Mouse (Mus musculus) heart, adult 9 months (tissue): ENCODE data around the gene Tmem131.
A peak's percentile ranks its signal among the peaks of the same experiment; 100 is the strongest.
"Not testable (repeated sequence)": the region's sequence is repeated elsewhere in the genome, so short reads cannot be mapped to it uniquely, and the experiment has no call there.

Experiments used
- DNase-seq, 2 experiments: peaks; one replicate each; pipeline ENCODE4 v3.0.0; 2022; ENCODE audit warnings: low spot score in 2 of 2

Gene Tmem131

GRCm38 (mm10) chr1:36835593-36835992 is 107.9 kb downstream of the Tmem131 start:
- no peak for DNase-seq

- DNase-seq = no peak
Observed at GRCm38 (mm10) chr1:36834090-36834489, 109.4 kb downstream of the Tmem131 start.

DNA sequence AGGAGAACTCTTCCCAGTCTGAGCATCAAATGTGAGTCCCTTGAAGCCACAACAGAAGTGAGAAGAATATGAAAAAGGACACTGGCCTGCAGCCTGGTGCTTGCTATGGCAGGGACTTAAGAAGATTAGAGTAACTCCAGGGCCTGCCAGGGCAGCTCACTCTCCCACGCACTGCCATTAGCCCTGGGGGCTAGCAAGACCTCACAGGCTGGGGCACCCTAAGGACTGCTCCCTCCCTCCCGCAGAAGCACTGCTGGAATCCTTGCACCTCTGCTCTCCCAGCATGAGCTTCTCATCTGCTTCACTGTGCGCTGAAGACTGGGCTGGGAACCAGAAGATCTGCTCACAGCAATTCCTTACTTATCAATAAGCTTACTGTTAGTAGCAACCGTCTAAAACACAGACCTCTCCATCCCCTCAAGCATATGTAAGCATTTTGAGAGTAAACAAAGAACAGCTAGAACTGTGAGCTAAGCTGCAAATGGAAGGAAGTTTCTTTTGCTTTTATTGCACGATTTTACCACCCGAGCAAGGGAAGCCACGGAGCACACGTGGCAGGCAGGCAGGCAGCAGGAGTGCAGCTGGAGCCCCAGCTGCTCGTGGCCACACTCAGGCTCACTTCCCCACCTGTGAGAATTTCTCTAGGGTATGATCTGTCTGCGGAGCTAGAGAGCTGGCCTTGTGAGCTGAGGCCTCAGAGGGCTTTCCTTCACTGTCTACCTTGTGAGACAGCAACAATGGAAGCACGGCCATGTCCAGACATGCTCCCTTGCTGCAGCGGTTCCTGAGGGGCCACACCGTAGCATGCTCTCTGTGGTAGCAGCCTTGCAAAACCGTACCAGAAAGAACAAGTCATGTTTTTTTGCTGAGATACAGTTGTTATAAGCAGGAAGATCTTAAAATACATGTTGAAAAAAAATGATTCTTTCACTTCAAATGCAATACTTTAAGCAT is 112.3 kb downstream of the Tmem131 start:
- DNase-seq = no peak

DNA sequence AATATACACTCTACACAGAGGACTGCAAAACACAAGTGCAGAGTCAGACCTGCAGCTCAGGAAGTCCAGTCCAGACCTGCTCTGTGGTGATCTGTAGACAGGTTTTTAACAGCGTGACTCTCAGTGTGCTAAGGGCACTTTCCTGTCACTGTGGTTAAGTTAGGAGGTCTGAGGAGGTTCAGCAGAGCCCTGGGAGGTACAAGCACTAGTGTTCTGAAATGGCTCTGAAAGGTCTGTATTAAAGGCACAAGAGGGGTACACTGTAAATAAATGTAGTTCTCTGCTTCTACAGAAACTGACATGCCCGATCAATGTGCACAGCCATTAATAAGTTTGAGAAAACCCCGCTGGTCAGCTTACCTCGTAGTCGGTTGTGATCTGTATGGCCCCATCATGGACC is 119.1 kb downstream of the Tmem131 start:
- DNase-seq = no peak

- DNase-seq = not testable (repeated sequence)
Observed at GRCm38 (mm10) chr1:36821918-36822317, 121.5 kb downstream of the Tmem131 start.

- peak in 1 of 2 experiments; percentile 12 for DNase-seq
Observed at GRCm38 (mm10) chr1:36815166-36815565, 128.3 kb downstream of the Tmem131 start.

DNA sequence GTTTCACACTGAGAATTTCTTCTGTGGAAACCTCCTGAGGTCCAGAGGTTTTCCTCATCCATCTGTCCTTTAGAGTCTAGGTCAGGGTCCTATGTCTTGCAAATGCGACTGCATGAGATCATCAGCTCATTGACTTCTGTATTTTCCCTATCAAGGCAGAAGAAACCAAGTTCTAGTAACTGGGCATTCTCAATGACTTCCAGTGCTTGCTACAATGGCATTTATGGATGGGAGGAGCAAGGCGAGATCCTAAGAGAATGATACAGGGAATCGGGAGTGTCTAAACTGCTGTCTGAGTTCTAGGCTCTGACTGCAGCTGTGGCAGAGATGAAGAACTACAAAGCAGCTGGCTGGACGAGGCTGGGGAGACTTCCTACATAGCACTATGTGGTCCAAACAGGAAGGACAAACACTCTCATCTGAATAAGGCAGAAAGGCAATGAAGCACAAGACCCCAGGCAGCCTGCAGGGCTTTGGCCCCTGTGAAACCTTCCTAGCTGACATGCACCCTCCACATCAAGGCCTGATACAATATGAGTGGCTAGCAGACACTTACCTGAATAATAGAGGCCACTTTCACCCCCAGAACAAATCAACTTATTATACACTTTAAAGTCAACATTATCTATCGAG is 129.1 kb downstream of the Tmem131 start:
- no peak for DNase-seq

GRCm38 (mm10) chr1:36813415-36813814 is 130.1 kb downstream of the Tmem131 start:
- no peak for DNase-seq

GRCm38 (mm10) chr1:36811806-36812205 is 131.7 kb downstream of the Tmem131 start:
- no peak for DNase-seq

DNA sequence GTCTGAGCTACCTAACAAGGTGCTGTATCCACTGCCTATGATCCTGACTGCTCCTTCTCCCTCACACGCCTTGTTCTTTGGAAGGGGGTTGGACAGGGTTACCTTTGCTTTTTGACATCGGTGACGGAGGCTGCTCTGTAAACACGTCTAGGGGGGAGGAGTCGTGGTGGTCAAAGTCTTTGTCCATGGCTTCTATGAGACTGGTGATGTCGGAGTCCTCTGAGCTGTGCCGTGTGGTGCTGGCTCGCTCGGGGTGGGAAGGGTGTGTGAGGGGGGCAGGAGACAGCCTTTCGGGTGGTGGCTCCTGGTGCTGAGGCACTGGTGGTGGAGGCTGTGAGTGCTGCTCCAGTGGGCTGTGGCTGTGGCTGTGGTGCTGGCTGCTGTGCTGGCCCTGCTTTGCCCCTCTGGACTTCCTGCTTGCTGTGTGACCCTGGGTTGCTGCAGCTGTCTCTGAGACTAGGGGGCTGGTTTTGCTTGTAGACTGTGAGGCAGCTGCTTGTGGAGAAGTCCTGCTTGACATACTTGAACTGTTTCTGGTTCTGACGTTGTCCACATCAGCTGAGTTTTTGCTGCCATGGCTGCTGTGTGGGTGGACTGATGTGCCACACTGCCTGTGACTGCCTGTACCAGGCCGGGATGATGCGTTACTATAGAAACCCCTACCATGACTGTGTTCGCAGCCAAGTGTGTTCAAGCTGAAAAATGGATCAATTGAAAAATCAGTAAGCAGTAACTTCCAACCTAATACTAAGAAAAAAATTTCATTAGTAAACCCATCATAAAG is 135.5 kb downstream of the Tmem131 start:
- DNase-seq = no peak

DNA sequence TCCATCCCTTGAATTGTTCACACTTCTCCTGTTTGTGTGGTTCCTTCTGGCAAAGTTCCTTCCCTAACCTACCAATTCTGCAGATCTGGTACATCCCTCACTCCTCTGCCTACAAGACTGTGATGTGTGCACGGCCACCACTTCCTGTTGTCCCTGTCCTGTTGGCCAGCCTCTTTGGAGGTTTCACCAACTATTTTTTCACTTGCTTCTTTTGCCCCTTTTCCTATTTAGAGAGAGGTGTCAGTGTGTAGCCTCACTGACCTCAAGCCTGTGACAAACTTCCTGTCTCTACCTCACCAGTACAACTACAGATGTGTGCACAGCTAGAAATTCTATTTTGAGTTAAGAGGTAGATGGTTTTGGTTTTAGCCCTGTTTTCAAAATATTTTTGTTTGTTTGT is 136.4 kb downstream of the Tmem131 start:
- DNase-seq = no peak

DNA sequence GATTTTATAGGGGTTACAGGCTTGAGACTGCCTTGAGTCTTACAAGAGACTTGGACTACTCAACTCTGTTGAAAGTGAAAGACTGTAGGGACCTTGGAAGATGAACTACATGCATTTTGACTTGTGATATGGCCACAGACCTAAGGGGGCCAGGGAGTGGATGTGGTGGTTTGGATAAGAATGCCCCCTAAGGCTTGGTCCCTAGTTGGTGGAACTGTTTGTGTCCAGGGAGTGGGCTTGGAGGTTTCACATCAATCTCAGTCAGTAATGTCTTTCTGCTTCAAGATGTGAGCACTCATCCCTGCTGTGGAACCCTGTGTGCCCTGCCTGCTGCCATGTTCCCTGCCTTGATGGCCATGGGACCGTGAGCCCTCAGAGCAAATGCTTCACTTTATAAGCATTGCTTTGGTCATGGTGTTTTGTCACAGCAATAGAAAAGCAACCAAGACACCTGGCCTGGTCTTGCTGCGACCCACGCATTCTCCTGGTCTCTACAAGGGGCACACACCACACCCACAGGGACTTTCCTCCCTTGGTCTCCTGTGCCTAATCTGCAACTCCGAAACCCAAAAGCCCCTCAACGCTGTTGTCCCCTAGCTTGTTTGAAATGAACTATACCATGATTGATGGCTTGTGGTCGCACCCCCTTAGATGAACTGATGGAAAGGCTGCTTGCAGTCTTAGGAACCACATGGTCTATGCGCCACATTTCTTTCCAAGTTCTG is 137.1 kb downstream of the Tmem131 start:
- DNase-seq = no peak

DNA sequence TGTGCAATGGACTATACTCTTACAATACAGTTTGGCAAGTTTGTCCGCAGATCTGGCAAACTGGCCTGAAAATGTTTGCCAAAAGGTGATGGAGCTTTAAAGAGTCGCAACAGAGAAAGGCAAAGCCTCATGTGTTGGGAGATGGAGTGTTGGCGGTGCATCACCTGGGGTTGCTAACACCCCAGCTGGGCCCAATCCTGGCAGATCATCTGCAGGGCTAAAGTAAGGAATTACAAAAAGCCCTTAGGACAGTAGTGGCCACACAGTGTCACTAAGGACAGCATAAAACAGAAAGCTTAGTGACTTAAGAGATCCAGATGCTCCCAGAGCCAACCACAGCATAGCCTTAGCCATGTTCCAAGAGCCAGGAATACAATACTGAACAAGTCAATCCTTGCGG is 138.6 kb downstream of the Tmem131 start:
- no peak for DNase-seq

DNA sequence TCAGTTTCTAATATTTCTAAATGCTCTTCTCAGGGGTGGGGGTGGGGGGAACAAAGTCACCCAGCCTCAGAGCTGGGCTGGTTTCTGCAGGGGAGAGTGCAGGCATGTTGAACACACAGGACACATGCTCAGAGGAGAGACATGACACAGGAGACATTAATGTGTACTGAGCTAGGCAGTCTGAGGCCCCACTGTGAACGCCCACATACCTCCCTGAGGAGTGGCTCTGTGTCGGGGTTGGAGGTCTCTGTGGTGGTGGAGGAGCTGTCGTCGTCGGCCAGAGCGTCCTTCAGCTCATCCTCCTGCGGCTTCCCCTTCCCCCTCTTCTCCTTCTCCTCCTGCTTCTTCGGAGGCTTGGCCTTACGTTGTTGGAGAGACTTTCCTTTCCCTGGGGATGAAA is 139.2 kb downstream of the Tmem131 start:
- DNase-seq = no peak

GRCm38 (mm10) chr1:36800379-36801011 is 143.0 kb downstream of the Tmem131 start:
- no peak for DNase-seq

- DNase-seq = no peak
Observed at GRCm38 (mm10) chr1:36797481-36797880, 146.0 kb downstream of the Tmem131 start.

DNA sequence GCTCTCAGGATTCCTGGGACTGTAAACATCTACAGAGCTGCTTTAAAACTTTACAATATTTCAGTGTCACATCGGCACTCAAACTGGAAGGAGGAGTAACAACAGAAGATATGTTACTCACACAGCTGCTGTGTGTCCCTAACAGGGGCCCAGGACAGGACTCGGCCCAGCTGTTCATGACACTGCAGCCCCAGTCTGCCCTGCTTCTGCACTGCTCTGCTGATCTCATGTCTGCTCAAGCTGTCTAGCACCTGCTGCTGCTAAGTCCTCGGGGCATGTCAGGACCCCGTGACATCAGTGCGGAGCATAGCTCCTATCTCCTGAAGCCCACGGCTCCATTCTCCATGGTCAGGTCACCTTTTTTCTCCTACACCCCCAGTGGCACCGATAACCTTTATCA is 146.8 kb downstream of the Tmem131 start:
- no peak for DNase-seq

DNA sequence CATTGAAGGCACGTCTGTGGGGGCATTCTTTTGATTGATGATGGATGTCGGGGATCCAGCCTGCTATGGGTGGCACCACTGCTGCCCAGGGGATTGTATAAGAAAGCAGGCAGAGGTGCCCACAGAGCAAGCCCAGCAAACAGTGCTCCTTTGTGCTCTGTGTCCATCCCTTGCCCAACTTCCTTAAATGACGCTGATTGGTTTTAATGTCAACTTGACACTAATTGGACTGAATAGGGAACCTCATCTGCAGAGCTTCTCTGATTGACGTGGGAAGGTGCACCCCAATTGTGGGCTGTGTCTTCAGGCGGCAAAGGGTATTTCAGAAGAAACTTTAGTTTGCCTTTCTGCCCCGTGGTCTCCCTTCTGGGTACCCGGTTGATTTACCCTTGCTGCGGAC is 154.1 kb downstream of the Tmem131 start:
- DNase-seq = no peak

DNA sequence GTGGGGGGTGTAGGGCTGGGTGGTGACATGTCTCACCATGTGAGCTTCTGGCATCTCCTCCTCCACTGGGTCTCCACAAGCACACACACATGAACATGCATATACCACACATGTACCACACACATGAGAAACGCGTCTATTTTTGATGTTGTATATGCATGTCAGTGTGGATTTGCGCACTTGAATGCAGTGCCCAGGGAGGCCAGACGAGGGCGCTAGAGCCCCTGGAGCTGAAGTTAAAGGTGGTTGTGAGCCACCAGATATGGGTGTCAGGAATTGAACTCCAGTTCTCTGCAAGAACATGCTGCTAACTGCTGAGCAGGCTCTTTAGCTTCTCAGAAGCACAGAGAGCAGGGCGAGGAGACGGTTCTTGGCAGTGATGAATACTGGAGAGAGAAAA is 157.1 kb downstream of the Tmem131 start:
- DNase-seq = no peak

DNA sequence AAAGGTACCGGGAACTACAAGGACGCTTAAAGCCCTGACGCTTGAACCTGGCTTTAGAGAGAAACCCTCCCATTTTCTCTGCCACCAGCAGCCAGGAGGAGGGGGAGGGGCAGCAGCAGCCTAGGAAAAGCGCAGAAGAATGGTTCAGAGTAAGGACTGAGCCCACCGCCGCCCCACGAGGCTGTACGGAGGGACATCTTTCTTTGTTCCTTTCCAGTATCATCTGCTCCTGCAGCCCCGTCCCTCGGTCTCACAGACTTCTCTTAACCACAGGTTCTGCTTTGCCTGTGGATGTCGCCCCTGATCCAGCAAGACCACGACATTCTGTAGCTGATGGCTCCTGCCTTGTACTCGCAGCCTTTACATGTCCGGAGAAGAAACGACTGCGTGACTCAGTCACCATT is 158.2 kb downstream of the Tmem131 start:
- DNase-seq = no peak
